Mouse (Mus musculus): Measurements from ENCODE around the gene Lcn9.
A peak's percentile ranks its signal among the peaks of the same experiment; 100 is the strongest.
"Not testable (repeated sequence)": the region's sequence is repeated elsewhere in the genome, so short reads cannot be mapped to it uniquely, and the experiment has no call there.

Gene Lcn9

GRCm38 (mm10) chr2:25822806-25823205 lies at the start of gene Lcn9:
Gene Lcn9 (plus strand): TSS chr2:25823153.
- DNase-seq (ENCODE audit: low read depth, low spot score), result no peak

- no peak for DNase-seq (ENCODE audit: low read depth, low spot score)
These were observed 49.4 kb upstream of the Lcn9 start for GRCm38 (mm10) chr2:25773507-25773906.

DNA sequence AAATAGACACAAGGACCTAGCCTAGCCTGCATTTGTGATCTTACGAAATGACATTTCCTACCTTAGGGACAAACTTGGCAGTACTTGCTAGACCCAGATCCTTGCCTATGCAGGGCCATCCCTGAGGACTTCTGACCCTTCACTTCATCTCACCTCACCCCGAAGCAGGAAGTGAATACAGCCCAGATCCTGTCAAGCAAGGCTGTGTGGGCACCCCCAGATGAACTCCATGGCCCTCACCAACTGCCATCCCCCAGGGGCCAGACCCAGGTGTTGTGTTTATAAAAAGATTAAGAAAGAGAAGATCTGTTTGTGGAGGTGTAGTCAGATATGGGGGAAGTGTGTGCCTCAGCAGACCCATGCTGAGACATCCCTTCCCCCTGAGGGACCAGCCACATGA lies 48.3 kb upstream of the Lcn9 start:
- DNase-seq (ENCODE audit: low read depth, low spot score), result no peak

DNA sequence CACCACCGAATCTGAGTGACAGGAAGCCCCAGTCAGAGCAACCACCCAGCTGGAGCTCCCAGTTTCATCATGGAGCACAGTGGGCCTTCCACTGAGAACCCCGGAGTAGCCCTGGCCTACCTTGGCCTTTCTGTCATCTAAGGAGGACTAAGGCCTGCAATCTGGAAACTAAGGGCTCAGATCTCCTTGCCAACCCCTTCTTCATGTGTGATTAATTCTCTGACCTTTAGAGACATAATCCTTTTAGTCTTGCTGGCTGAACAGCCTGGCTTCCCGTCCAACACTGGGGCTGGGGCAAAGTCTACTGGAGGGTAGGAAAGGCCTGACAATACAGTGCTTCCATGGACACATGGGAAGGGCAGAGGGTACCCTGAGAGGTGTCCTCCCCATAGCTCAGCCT lies 47.0 kb upstream of the Lcn9 start:
- no peak for DNase-seq (ENCODE audit: low read depth, low spot score)

DNA sequence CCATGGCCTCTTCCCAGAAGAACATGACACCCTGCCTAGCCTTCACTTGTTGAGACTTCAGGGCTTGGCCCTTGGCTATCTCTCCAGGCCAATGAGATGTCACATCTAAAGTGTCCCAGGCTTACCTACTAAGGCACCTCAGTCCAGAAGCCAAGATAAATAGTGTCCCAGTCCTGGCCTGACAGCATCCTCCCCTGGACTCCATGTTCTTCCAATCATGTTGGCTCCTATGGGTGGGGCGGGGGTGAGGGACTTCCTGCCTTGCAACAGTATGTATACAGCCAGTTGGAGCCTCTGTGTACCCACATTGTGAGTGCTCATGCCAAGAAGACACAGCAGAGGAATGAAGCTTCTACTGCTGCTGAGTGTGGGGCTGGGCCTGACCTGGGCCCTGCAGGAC lies 46.2 kb upstream of the Lcn9 start, which contains the start of gene Lcn11:
Gene Lcn11 (plus strand): TSS at position 301 of the 400 bp plus-strand sequence.
- no peak for DNase-seq (ENCODE audit: low read depth, low spot score)

DNA sequence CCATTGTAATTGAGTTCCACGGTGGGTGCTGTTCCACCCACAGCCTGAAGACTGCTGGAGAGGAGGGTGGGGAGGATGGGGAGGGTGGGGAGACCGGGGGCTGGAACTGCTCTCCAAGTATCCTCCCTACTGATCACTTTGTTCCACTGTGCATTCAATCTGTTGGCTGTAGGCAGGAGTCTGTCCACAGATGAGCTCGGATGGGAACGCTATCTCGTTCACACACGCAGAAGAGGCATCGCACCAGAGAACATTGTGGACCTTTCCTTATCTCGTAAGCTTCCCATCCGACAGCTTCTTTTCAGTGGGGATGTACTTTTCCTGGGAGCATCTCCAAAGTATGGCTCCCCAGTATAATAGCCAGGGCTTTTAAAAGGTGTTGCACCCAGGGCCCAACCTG lies 43.9 kb upstream of the Lcn9 start:
- DNase-seq (ENCODE audit: low read depth, low spot score), result no peak

GRCm38 (mm10) chr2:25780921-25781320 lies 42.0 kb upstream of the Lcn9 start:
- DNase-seq (ENCODE audit: low read depth, low spot score), result no peak

DNA sequence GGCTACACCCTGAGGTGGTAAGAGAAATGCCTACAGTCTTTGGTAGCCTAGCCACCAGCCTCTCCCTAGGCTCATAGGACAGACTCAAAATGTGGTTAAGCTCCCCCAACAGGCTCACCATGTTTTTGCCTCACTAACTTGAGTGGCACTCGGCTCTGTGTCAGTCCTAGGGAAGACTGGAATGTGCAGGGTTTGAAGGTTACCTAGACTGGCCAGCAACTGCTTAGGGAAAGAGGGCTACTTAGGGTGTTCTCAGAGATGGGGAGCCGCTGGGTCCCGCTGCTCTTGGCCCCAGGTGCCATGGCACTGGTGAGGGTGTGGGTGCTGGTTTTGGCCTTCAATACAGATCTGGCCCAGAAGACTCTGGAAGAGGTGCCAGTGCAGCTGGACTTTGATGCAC lies 41.0 kb upstream of the Lcn9 start, which contains the start of gene Gm13539:
Gene Gm13539 (plus strand): TSS at position 301 of the 400 bp plus-strand sequence.
- DNase-seq (ENCODE audit: low read depth, low spot score), result no peak

DNA sequence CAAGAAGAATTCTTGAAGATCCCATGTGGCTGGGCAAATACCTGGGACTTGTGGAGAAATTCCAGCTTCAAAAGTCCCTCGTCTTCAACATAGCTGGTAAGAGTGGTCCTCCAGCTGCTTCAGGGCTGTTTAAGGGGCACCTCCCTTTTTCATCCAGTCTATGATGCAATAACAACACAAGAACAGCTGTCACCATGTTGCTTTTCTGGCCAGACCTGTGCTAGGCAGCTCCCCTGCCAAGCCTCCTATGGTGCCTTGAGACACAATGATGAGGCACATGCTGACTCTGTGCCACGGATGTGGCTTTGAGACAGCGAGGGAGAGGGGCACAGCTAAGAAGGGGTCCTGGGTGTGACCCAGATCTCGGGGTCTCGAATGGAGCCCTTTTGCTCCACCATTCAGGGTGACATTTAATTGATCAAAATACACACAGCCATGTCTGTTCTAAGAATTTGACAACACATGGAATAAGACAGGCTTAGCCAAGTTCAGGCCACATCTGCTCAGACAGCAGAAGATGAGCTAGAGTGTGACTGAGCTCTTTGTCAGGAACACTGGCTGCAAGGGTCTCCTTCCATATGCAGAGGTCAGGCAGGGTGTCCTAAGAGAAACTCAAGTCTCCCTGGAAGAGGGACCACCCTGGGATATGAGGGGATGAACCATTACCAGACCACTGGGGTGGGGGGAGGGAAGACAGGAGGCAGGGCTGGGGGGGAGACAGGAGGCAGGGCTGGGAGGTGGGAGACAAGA lies 37.2 kb upstream of the Lcn9 start:
- no peak for DNase-seq (ENCODE audit: low read depth, low spot score)

DNA sequence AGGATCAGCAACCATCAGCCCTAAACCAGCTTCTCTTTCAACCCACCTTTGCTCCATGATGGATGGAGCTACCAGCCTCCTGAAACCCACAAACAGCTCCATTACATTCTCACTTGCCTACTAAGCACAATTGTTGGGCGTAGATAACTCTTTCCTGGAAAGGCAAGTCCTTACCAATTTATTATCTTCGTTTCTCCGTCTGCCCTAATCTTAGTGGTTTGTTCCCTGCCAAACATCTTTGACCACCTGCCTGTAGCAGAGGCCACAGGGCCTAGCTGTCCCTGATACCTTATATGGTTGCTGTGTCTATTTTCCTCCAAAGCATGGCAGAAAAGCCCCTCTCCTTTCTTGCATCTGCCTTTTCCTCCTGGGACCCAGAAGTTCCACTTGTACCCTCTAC lies 33.9 kb upstream of the Lcn9 start:
- DNase-seq (ENCODE audit: low read depth, low spot score), result no peak

- DNase-seq (ENCODE audit: low read depth, low spot score), result no peak
These were observed 25.3 kb upstream of the Lcn9 start for GRCm38 (mm10) chr2:25797635-25798034.

GRCm38 (mm10) chr2:25798065-25798464 lies 24.9 kb upstream of the Lcn9 start:
- no peak for DNase-seq (ENCODE audit: low read depth, low spot score)

GRCm38 (mm10) chr2:25811711-25812110 lies 11.2 kb upstream of the Lcn9 start:
- no peak for DNase-seq (ENCODE audit: low read depth, low spot score)

- DNase-seq (ENCODE audit: low read depth, low spot score), result peak; percentile 38
These were observed 9.6 kb upstream of the Lcn9 start for GRCm38 (mm10) chr2:25813364-25813763.

DNA sequence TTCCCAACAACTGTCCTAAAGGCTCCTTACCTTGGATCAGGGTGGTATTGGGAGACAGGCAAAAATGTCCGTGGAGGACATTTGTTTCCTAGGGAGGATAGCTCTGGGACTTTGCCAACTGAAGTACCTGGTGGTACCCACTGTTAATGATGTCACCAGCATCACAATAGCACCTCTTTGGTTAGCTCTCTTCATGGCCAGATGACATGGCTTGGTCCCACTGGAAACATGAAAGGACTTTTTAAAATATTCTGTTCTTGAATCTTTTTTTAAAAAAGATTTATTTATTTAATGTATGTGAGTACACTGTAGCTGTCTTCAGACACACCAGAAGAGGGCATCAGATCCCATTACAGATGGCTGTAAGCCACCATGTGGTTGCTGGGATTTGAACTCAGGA lies 7.2 kb upstream of the Lcn9 start, which contains the start of gene Glt6d1:
Gene Glt6d1 (minus strand): TSS at position 101 of the 400 bp plus-strand sequence.
- DNase-seq (ENCODE audit: low read depth, low spot score), result not testable (repeated sequence)

DNA sequence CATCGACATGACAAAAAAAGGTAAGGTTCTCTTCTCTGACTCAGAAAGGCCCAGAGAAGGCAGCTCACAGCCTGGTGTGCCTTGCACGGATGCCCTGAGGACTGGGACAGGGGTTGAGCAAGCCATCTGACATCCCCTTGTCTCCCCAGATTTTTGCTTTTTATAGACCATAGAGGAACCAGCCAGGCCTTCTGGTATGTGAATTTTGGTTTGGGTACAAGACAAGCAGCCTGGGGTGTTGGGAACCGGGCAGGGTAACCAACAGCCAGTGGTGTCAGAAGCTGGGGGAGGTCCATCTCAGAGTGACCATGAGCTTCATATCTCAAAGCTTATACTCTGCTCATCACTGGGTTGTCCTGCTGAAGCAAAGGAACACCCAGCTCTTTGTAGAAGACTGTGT lies 1.8 kb downstream of the Lcn9 start:
- DNase-seq (ENCODE audit: low read depth, low spot score), result no peak

GRCm38 (mm10) chr2:25828344-25828947 lies 5.5 kb downstream of the Lcn9 start:
- no peak for DNase-seq (ENCODE audit: low read depth, low spot score)

- DNase-seq (ENCODE audit: low read depth, low spot score), result no peak
These were observed 7.8 kb downstream of the Lcn9 start for GRCm38 (mm10) chr2:25830786-25831185.

DNA sequence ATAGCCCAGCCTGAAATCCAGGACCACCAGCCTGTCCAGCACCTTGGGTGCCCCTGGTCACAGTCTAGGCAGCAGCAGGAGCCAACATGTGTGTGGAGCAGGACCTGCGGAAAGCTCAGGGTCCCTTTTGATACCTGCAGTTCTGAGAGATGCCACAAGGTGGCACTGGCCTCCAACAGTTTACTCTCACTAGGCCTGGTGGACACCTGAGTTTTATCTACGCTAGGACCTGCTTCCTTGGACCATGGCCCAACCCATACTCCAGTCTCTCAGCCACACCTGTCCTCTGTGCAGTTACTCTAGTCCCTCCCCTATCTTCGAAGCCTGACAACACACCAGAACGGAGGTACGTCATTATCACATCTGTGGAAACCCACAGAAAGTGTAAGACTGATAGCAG lies 13.3 kb downstream of the Lcn9 start:
- DNase-seq (ENCODE audit: low read depth, low spot score), result peak; percentile 79

GRCm38 (mm10) chr2:25842161-25842560 lies 19.2 kb downstream of the Lcn9 start:
- no peak for DNase-seq (ENCODE audit: low read depth, low spot score)

DNA sequence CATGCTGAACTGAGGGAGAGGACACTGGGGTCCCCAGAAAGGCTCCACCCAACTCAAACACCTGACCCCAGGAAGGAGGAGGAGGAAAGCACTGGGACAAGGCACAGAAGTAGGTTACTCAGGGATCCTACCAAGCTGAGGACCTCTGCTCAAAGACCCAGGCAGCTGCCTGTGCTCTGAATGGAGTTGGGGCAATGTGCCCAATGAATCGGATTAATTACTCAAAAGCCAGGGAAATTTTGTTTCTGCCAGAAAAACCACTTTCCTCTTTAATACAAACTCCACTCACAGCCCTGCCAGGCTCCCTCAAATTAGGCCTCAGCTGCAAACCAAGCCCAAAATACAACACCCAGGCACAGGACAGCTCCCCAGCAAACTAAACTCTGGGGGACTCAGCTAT lies 19.8 kb downstream of the Lcn9 start:
- no peak for DNase-seq (ENCODE audit: low read depth, low spot score)

DNA sequence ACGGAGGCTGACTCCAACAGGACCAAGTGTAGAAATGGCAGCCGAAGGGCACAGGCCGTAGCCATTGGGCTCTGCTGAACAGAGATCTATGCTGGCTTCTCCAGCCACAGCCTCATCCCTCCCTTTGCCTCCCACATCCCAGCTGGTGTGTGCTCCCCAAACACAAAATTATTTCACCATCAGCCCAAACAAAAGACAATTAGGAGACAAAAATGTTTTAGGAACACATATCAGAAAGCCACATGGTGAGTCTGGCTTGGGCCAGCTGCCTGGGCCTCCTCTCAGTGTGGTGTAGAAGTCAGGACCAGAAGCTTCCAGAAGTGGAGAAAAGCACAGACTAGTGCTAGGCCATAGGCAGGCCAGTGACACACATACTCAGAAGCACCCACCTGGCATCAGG lies 21.1 kb downstream of the Lcn9 start:
- DNase-seq (ENCODE audit: low read depth, low spot score), result no peak

DNA sequence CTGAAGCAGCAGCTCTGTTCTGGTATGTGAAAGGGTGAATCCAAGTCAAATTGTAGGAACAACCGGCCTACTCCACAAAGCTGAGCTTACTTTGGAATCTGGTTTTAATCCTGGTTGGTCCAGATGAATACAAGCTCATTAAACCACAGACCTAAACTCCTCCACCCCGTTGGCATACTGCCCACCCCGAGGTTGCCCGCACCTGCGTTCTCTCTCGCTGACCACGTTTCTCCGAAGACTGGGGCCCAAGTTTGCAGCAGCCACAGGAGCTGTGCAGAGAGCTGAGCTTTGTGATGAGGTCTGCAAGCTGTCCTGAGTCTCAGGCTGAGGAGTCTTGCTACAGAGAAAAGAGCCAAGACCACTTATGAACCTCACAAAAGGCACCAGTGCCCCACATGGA lies 23.6 kb downstream of the Lcn9 start:
- DNase-seq (ENCODE audit: low read depth, low spot score), result no peak

Data from ZHBTc4 (cell line).